Mouse (Mus musculus) forebrain, embryonic 13.5 days (tissue): ENCODE results near the gene Nodal. TPM values are rescaled to one million over a fixed set of nuclear protein-coding genes. Genes with fewer than 3 reads are reported as not detected.
"Not testable (repeated sequence)": the region's sequence is repeated elsewhere in the genome, so short reads cannot be mapped to it uniquely, and the experiment has no call there.

ENCODE experiments used
- ATAC-seq: fragments of 200-750 bp; cut with Nextera tagmentation; 2 replicates; pipeline ENCODE4 v1.8.0; 2017
- H3K27ac ChIP-seq: fragments of 300-500 bp; sonication (generic); 2 replicates; pipeline ENCODE4 v1.5.1; 2015; ENCODE audit warnings: inconsistent platforms, mild to moderate bottlenecking, moderate library complexity
- H3K27me3 ChIP-seq: fragments of 300-500 bp; sonication (generic); 2 replicates; pipeline ENCODE4 v1.6.1; 2015; ENCODE audit warnings: mild to moderate bottlenecking, inconsistent platforms
- H3K36me3 ChIP-seq: fragments of 300-500 bp; sonication (generic); 2 replicates; pipeline ENCODE4 v1.6.1; 2015; ENCODE audit warnings: mild to moderate bottlenecking, inconsistent platforms; ENCODE audit not compliant: poor library complexity, severe bottlenecking
- H3K4me1 ChIP-seq: fragments of 300-500 bp; sonication (generic); 2 replicates; pipeline ENCODE4 v1.6.1; 2015; ENCODE audit warnings: inconsistent platforms
- H3K4me2 ChIP-seq: fragments of 300-500 bp; sonication (generic); 2 replicates; pipeline ENCODE4 v1.6.1; 2015; ENCODE audit warnings: inconsistent platforms, mild to moderate bottlenecking, moderate library complexity
- H3K4me3 ChIP-seq: fragments of 300-500 bp; sonication (generic); 2 replicates; pipeline ENCODE4 v1.5.1; 2015; ENCODE audit warnings: mild to moderate bottlenecking, inconsistent platforms
- H3K9ac ChIP-seq: fragments of 300-500 bp; sonication (generic); 2 replicates; pipeline ENCODE4 v1.6.1; 2015; ENCODE audit warnings: mild to moderate bottlenecking, inconsistent platforms
- H3K9me3 ChIP-seq: fragments of 300-500 bp; sonication (generic); replicated peaks from 2 replicates; pipeline ENCODE4 v1.6.1; 2016; ENCODE audit warnings: inconsistent platforms
- whole genome bisulfite sequencing: fragments of 180-500 bp; shearing (Covaris S2); methylation state at CpG from one replicate; pipeline ENCODE4 v1.1.7; 2015; 5-methylcytosine and 5-hydroxymethylcytosine counted together
- polyA plus RNA-seq: library from polyadenylated mRNA; unstranded; fragments of >200 nt; fragmentation: Nextera tagmentation; extraction: Ambion mirVana; gene quantifications from 2 replicates; pipeline ENCODE4 v1.2.1, GENCODE M21; 2015

The Nodal gene
- polyA plus RNA-seq, 1 experiment from 2014 or later = 0.08 TPM

DNA sequence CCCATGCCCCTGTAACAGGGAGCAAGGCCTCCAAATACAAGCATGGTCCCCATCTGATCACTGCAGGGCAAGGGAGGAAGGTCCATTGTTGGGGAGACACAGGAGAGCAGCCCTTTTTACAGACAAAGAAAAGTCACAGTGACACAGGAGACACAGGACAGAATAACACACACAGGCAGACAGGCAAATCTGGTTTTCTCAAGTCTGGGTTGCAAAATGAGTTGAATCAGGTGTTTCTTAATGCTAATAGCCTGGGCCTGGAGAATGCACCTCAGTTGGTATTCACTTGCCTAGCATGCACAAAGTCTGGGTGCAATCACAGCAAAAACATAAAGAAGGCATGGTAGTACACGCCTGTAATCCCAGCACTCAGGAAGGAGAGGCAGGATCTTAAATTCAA lies 26.1 kb downstream of the Nodal start:
- no peak overlapping the region for H3K4me3 ChIP-seq
- H3K4me1 ChIP-seq = peaks cover 61% of the 10 kb centered on the region
- H3K4me2 ChIP-seq = no peak overlapping the region
- H3K27me3 ChIP-seq = no peaks in the 10 kb centered on the region
- H3K27ac ChIP-seq = no peak overlapping the region; the same call in 1 of the 2 replicates
- H3K36me3 ChIP-seq = peaks cover 26% of the 10 kb centered on the region
- H3K9me3 ChIP-seq = no peaks in the 10 kb centered on the region
- 79% methylated on average over 1 of the region's 1 CpGs for WGBS
- H3K9ac ChIP-seq = peak overlapping the region; percentile 12; the same call in 1 of the 2 replicates
- ATAC-seq = no peak

DNA sequence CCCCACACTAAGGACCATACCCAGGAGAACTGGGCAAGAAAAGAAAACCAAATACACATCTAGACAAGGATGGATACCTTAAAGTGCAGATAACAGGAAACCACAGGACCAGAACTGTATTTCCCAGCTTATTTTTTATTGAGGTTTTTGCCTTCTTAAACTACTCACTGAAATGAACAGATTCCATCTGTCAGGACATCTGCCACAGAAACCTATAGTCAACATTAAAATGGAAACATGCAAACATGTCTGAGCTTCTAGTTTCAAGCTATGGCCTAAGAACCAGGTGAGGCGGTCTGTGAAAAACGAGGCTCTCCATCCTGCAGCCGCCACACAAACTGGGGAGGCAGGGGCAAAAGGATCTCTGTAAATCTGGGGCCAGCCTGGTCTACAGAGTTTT lies 27.2 kb downstream of the Nodal start:
- Histone ChIP-seq H3K4me1 (peaks cover 72% of the 10 kb centered on the region), H3K4me3 (no peak overlapping the region), H3K4me2 (no peak overlapping the region), H3K27me3 (no peaks in the 10 kb centered on the region), H3K36me3 (peaks cover 25% of the 10 kb centered on the region), H3K27ac (no peak overlapping the region; the same call in 1 of the 2 replicates), H3K9ac (no peak overlapping the region; the same call in 1 of the 2 replicates), H3K9me3 (no peaks in the 10 kb centered on the region)
- 83% methylated on average over 3 of the region's 3 CpGs for WGBS
- no peak for ATAC-seq

DNA sequence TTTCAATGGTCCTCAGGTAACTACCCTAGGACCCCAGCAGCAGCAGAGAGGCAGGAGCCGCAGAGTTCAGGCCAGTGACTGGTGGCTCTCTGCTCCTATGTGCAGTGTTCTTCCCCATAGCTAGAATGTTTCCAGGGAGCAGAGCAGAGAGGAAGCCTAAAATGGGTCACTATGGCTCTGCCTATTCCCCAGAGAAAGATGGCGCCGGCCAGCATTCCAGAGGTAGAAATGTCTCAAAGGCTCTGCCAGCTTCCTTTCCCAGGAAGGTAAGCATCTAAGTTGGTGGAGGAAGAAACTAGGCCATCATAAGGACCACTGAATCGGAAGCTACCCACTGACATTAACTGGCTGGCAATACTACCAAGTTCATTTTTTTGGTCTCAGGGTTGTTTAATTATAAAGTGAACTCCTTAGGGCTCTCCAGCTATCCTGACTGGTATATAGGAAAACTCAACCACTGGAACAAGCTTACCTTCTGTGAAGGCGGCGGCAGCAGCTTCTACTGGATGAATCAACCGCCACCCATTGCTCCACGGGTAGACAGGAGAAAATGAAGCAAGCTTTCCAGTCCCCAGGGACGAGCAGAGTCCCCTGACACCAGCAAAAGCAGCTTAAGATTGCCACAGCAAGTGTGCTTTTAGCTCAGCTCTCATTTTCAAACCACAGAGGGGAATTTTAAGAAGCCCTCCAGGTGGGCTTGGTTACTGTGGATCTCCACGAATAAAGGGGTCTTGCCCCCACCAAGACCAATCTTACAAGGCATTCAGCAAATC lies 30.0 kb downstream of the Nodal start:
- Histone ChIP-seq H3K4me2 (no peak overlapping the region), H3K27me3 (no peaks in the 10 kb centered on the region), H3K27ac (no peak overlapping the region), H3K9me3 (no peaks in the 10 kb centered on the region), H3K4me3 (no peak overlapping the region), H3K4me1 (peaks cover 87% of the 10 kb centered on the region), H3K36me3 (peaks cover 21% of the 10 kb centered on the region), H3K9ac (peak overlapping the region; percentile 18; the same call in 1 of the 2 replicates)
- 83% methylated on average over 10 of the region's 10 CpGs for WGBS
- ATAC-seq = no peak

DNA sequence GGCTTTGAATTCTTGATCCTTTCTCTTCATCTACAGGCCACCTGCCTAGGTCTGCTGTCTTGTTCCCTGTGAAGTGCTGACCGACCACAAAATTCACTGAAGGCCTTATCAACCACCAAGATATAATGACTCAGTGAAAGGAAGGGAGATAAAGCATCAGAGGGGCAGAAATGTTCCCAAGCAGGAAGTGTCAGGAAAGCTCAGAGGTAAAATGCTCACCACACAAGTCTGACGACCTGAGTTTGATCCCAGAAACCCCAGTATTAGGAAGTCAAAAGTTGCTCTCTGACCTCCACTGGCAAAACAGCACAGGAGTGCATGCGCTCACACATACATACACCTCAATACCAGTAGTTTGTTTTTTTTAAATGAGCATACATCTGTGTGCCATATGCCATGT lies 31.1 kb downstream of the Nodal start:
- Histone ChIP-seq H3K4me2 (no peak overlapping the region), H3K4me1 (peaks cover 76% of the 10 kb centered on the region), H3K9me3 (no peaks in the 10 kb centered on the region), H3K4me3 (no peak overlapping the region), H3K27ac (no peak overlapping the region), H3K9ac (0 out of 2 replicates have a peak overlapping the region, but pooled peaks have one; percentile 5), H3K27me3 (no peaks in the 10 kb centered on the region), H3K36me3 (peaks cover 21% of the 10 kb centered on the region)
- 79% methylated on average over 3 of the region's 3 CpGs for WGBS
- ATAC-seq = no peak

DNA sequence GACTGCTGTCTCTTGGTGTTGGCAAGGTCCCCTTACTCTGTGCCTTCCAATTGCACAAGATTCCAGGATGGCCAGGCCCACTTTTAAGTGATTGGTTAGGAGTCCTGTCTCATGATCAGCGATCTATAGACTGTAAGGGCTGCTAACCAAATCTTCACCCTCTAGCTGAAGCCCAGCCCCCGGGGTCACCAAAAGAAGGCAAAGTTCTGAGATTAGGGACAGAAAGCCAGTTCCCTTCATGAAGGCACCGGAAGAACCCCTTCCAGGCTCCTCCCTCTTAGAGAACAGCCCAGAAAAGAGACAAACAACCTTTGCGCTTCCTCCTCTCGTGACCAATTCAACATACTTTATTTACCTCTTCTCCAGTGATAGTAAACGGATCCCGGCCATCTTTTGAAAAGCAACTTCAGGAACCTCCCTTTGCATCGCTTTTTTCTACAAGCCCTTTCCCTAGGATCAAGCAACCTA lies 33.7 kb downstream of the Nodal start:
- no peaks in the 10 kb centered on the region for H3K9me3 ChIP-seq
- H3K4me3 ChIP-seq = peak overlapping the region; percentile 99
- peaks cover 19% of the 10 kb centered on the region for H3K36me3 ChIP-seq
- peak overlapping the region; percentile 71; the same call in 1 of the 2 replicates for H3K27ac ChIP-seq
- no peaks in the 10 kb centered on the region for H3K27me3 ChIP-seq
- peaks cover 51% of the 10 kb centered on the region for H3K4me1 ChIP-seq
- peak overlapping the region; percentile 96 for H3K4me2 ChIP-seq
- peak overlapping the region; percentile 98 for H3K9ac ChIP-seq
- 11% methylated on average over 8 of the region's 8 CpGs for WGBS
- no peak for ATAC-seq

DNA sequence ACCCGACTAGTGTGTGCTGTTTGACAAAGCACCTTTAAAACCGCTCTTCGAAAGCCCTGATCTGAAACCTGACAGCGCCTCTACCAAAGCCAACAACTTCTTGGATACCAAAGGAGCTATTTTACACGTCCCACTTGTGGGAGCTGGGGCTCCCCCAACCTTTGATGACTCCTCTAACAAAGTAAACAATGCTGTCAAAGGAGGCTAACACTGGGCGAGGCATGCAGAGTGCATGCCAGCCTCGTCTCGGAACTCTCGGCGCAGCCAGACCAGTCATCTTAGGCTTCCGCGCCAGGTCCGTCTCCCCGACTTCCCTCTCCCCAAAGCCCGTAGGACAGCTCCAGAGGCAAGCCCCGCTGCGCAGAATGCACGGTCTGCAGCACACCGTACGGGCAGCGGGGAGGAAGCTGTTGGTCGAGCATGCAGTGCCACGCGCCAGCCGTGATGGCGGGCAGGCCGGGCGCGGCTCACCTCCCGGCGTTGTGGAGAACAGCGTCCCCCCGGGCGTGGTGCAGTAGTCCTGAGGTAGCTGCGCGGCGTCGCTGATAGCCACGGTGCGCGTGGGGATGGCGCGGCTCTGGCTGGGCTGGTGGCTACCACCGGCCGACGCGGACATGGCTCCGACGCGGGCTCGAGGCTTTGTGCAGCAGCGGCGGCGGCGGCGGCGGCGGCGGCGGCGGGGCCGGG lies 34.3 kb downstream of the Nodal start:
- WGBS = under 1% methylated on average over 43 of the region's 62 CpGs

DNA sequence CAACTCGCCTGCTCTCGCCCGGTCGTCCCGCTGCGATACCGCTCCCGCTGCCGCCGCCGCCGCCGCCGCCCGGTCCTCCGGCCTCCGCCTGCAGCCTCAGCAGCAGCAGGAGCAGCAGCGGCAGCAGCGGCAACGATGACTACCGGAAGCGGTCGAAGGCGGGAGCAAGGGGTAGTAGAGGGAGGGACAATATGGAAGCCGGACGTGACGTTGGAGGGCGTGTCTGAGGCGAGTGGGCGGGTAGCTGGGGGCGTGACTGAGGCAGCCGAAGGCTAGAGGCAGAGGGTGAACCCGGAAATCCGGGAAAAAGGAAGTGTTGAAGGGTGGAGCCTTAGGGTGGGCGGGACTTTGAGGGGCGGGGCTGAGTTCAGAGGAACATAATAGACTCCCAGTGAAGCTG lies 34.9 kb downstream of the Nodal start, which contains the start of gene Eif4ebp2:
Eif4ebp2 (minus strand) TSS at position 17 of the 400 bp plus-strand sequence.
- H3K9ac ChIP-seq = peak within 1 kb of the TSS; percentile 98
- peak within 1 kb of the TSS; percentile 96 for H3K4me2 ChIP-seq
- H3K27me3 ChIP-seq = no peaks in the 10 kb centered on the region
- ATAC-seq = peak; percentile 99
- peaks cover 12% of the 10 kb centered on the region for H3K36me3 ChIP-seq
- peak within 1 kb of the TSS; percentile 71 for H3K27ac ChIP-seq
- H3K4me1 ChIP-seq = peaks cover 39% of the 10 kb centered on the region
- WGBS = under 1% methylated on average over 33 of the region's 36 CpGs
- no peaks in the 10 kb centered on the region for H3K9me3 ChIP-seq
- H3K4me3 ChIP-seq = peak within 1 kb of the TSS; percentile 99

More for the DNA sequence above, 34.3 kb downstream of the Nodal start:
- ATAC-seq = peak; percentile 65
- Histone ChIP-seq H3K36me3 (peaks cover 15% of the 10 kb centered on the region), H3K9me3 (no peaks in the 10 kb centered on the region), H3K4me3 (peak overlapping the region; percentile 99), H3K9ac (peak overlapping the region; percentile 98), H3K4me1 (peaks cover 45% of the 10 kb centered on the region), H3K27me3 (no peaks in the 10 kb centered on the region), H3K4me2 (peak overlapping the region; percentile 96), H3K27ac (peak overlapping the region; percentile 71)

DNA sequence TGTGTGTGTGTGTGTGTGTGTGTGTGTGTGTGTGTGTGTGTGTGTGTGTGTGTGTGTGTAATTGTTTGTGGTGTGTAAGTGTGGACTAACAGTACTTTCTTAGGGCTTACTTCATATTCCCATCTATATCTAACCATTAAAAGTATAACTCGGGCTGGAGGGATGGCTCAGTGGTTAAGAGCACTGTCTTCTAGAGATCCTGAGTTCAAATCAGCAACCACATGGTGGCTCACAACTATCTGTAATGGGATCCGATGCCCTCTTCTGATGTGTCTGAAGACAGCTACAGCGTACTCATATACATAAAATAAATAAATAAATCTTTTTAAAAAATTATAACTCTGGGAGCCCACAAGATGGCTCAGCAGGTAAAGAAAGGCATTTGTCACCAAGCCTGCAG lies 35.4 kb downstream of the Nodal start:
- H3K9me3 ChIP-seq, H3K27me3 ChIP-seq, H3K27ac ChIP-seq, H3K4me2 ChIP-seq, H3K4me3 ChIP-seq, H3K9ac ChIP-seq, H3K36me3 ChIP-seq: not testable (repeated sequence)
- whole genome bisulfite sequencing = 80% methylated on average over 3 of the region's 3 CpGs
- peak; percentile 25; the same call in 1 of the 2 replicates for ATAC-seq
- H3K4me1 ChIP-seq = peaks cover 34% of the 10 kb centered on the region

DNA sequence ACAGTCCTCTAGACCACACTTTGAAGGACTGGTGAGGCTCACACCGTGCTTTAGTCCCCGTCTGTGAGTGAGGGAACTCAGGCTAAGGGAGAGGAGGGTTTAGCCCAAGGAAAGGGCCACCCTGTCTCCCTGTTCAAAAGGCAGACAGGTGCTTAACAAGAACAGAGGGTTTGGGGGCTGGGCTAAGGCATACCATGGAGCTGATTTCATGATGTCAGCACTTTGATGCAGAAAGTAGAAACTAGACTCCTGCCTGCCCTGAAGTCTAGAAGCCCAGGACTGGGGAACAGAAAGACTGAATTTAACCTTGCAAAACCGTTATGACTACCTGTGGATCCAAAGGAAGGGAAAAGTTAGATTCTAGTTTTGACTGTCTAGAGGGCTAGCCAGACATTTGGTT lies 39.4 kb downstream of the Nodal start:
- Histone ChIP-seq H3K4me2 (no peak overlapping the region), H3K4me3 (no peak overlapping the region), H3K27ac (no peak overlapping the region), H3K9me3 (no peaks in the 10 kb centered on the region), H3K9ac (no peak overlapping the region), H3K36me3 (no peaks in the 10 kb centered on the region), H3K27me3 (no peaks in the 10 kb centered on the region), H3K4me1 (no peaks in the 10 kb centered on the region)
- no peak for ATAC-seq
- WGBS = 65% methylated on average over 3 of the region's 3 CpGs

DNA sequence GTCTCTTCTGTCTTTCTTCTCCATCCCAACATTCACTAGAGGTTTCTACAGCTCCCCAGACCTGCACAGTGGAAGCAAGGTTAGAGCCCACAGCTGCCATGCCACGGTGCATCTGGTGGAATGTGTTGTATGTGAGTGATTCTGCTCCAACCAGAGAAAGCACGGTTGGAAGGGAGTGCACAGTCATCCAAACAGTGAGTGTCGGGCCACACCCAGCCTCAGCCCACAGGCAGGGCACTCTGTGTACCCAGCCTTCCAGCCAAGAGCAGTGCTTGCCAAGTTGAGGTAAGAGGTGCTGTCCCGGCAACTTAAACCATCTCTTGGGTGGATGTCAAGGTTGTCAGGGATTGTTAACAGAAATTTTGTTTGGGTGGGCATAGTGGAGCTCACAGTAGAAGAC lies 47.2 kb downstream of the Nodal start:
- H3K9ac ChIP-seq = no peak overlapping the region
- no peaks in the 10 kb centered on the region for H3K9me3 ChIP-seq
- WGBS = 83% methylated on average over 4 of the region's 4 CpGs
- H3K4me3 ChIP-seq = no peak overlapping the region
- H3K27ac ChIP-seq = no peak overlapping the region
- no peaks in the 10 kb centered on the region for H3K36me3 ChIP-seq
- ATAC-seq = no peak
- no peak overlapping the region for H3K4me2 ChIP-seq
- H3K4me1 ChIP-seq = no peaks in the 10 kb centered on the region
- no peaks in the 10 kb centered on the region for H3K27me3 ChIP-seq

DNA sequence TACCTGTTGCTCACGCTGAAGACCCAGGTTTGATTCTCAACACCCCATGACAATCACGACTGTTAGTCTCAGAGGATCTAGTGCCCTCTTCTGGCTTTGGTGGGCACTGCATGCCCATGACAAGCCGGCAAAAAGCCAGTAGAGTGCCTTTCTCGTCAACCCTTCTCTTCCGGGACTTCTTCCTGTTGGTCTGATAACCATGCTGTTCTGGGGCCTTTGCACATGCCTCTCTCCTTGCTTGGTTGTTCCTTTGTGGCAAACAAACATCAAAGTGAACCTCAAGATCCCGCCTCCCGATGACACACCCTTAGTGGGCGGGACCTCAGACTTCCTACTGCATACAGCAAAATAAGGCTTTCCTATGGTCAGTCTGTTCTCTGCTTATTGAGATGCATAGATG lies 48.5 kb downstream of the Nodal start:
- WGBS = 69% methylated on average over 8 of the region's 8 CpGs
- H3K27ac ChIP-seq = no peak overlapping the region
- no peaks in the 10 kb centered on the region for H3K27me3 ChIP-seq
- H3K4me1 ChIP-seq = no peaks in the 10 kb centered on the region
- H3K4me2 ChIP-seq = no peak overlapping the region
- H3K36me3 ChIP-seq = no peaks in the 10 kb centered on the region
- no peak for ATAC-seq
- no peaks in the 10 kb centered on the region for H3K9me3 ChIP-seq
- H3K4me3 ChIP-seq = no peak overlapping the region
- H3K9ac ChIP-seq = no peak overlapping the region

DNA sequence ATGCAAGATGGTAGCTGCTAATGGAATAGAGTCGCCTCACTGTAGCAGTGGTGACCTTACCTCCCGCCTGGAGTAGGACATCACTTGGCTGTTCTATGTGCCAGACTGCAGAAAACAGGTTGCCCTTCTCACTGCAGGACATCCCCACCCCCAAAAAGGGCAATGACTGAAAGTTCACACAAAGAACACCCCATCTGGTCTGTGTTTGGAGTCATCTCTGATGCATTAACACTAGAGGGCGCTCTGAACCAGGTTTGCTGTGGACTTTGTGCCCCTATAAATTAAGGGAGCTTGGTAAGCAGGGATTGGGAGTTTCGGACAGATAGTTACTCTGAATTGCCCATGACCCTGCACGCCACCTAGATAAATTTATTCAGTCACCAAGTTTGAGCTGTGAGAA lies 49.1 kb downstream of the Nodal start:
- Histone ChIP-seq H3K4me2 (no peak overlapping the region), H3K9me3 (no peaks in the 10 kb centered on the region), H3K27ac (no peak overlapping the region), H3K27me3 (no peaks in the 10 kb centered on the region), H3K36me3 (no peaks in the 10 kb centered on the region), H3K4me1 (no peaks in the 10 kb centered on the region), H3K9ac (no peak overlapping the region), H3K4me3 (no peak overlapping the region)
- peak; percentile 48; the same call in 1 of the 2 replicates for ATAC-seq
- WGBS = 27% methylated on average over 5 of the region's 5 CpGs
